Mouse (Mus musculus) granulocyte monocyte progenitor cell, adult 5-6 weeks (primary cell): ENCODE data around the gene Coq6. TPM values are rescaled to one million over a fixed set of nuclear protein-coding genes. Genes with fewer than 3 reads are reported as not detected.

Experiments
- total RNA-seq, 2 experiments: library from RNA; stranded (forward) in 1 of 2; stranded (reverse) in 1 of 2; fragments of 200-712, 200-1000 nt in 1 of 2; fragments of >200 nt in 1 of 2; fragmentation: Nextera tagmentation in 1 of 2; gene quantifications; 2 replicates each; pipeline ENCODE4 v1.2.3; 2014 to 2017

Gene Coq6
- total RNA-seq, 2 experiments from 2014 or later: 13.8 to 21.1 TPM

Other genes starting within 250 kb of the Coq6 start
- 1.5 and 4.1 TPM in 2 replicates for gene Dnal1, start 247.3 kb upstream of the Coq6 start, total RNA-seq (2014; fragmentation: Nextera tagmentation)
- gene Dnal1, start 247.3 kb upstream of the Coq6 start, total RNA-seq (2017): 0.77 and 0.78 TPM in 2 replicates
- 0.26 and 0.47 TPM in 2 replicates for gene Pnma1, start 213.2 kb upstream of the Coq6 start, total RNA-seq (2014; fragmentation: Nextera tagmentation)
- 0.17 TPM in 1 of 2 replicates, not detected in the other for gene Pnma1, start 213.2 kb upstream of the Coq6 start, total RNA-seq (2017)
- 12.7 and 15.1 TPM in 2 replicates for gene Elmsan1, start 142.8 kb upstream of the Coq6 start, total RNA-seq (2014; fragmentation: Nextera tagmentation)
- 7.8 and 10.1 TPM in 2 replicates for gene Elmsan1, start 142.8 kb upstream of the Coq6 start, total RNA-seq (2017)
- 22.3 and 24.9 TPM in 2 replicates for gene Ptgr2, start 76.4 kb upstream of the Coq6 start, total RNA-seq (2014; fragmentation: Nextera tagmentation)
- 60.8 and 69.0 TPM in 2 replicates for gene Ptgr2, start 76.4 kb upstream of the Coq6 start, total RNA-seq (2017)
- 42.8 and 70.5 TPM in 2 replicates for gene Zfp410, start 44.8 kb upstream of the Coq6 start, total RNA-seq (2014; fragmentation: Nextera tagmentation)
- 32.1 and 54.0 TPM in 2 replicates for gene Zfp410, start 44.8 kb upstream of the Coq6 start, total RNA-seq (2017)
- not detected in 2 replicates for gene Fam161b, start 176 bp downstream of the Coq6 start, total RNA-seq (2014; fragmentation: Nextera tagmentation)
- gene Fam161b, start 176 bp downstream of the Coq6 start, total RNA-seq (2017): 0.10 TPM in 1 of 2 replicates, not detected in the other
- gene Entpd5, start 47.4 kb downstream of the Coq6 start, total RNA-seq (2014; fragmentation: Nextera tagmentation): 20.8 and 34.2 TPM in 2 replicates
- gene Entpd5, start 47.4 kb downstream of the Coq6 start, total RNA-seq (2017): 14.0 and 30.8 TPM in 2 replicates
- gene Bbof1, start 47.4 kb downstream of the Coq6 start, total RNA-seq (2014; fragmentation: Nextera tagmentation): 3.4 TPM in 1 of 2 replicates, not detected in the other
- 1.8 and 5.4 TPM in 2 replicates for gene Bbof1, start 47.4 kb downstream of the Coq6 start, total RNA-seq (2017)
- 26.0 and 28.1 TPM in 2 replicates for gene Rnf113a2, start 55.5 kb downstream of the Coq6 start, total RNA-seq (2014; fragmentation: Nextera tagmentation)
- gene Rnf113a2, start 55.5 kb downstream of the Coq6 start, total RNA-seq (2017): 32.4 and 37.8 TPM in 2 replicates
- gene Aldh6a1, start 89.3 kb downstream of the Coq6 start, total RNA-seq (2014; fragmentation: Nextera tagmentation): 10.4 and 13.2 TPM in 2 replicates
- gene Aldh6a1, start 89.3 kb downstream of the Coq6 start, total RNA-seq (2017): 8.0 and 10.9 TPM in 2 replicates
- gene Lin52, start 89.8 kb downstream of the Coq6 start, total RNA-seq (2014; fragmentation: Nextera tagmentation): 13.3 and 19.3 TPM in 2 replicates
- gene Lin52, start 89.8 kb downstream of the Coq6 start, total RNA-seq (2017): 11.1 and 24.3 TPM in 2 replicates
- not detected in 2 replicates for gene Vsx2, start 208.1 kb downstream of the Coq6 start, total RNA-seq (2014; fragmentation: Nextera tagmentation)
- not detected in 2 replicates for gene Vsx2, start 208.1 kb downstream of the Coq6 start, total RNA-seq (2017)